Mouse (Mus musculus): ENCODE results near the gene Nenf. TPM values are rescaled to one million over a fixed set of nuclear protein-coding genes. Genes with fewer than 3 reads are reported as not detected.

Gene Nenf
- polyA plus RNA-seq, 1 experiment from 2014 or later: 112 TPM

GRCm38 (mm10) chr1:191296445-191296844, 21.5 kb downstream of the Nenf start:
- peak overlapping the region; percentile 84 for H3K27ac ChIP-seq (ENCODE audit: low read length)
- peak; percentile 77 for ATAC-seq (replicated peaks; ENCODE audit: extremely low read depth, insufficient read depth, low FRiP score)
- H3K4me1 ChIP-seq (ENCODE audit: control insufficient read depth, insufficient read depth, low read length): peaks cover 36% of the 10 kb centered on the region
- H3K4me2 ChIP-seq (ENCODE audit: low read depth, low read length): no peak overlapping the region
- H3K9ac ChIP-seq (ENCODE audit: low read length): peak overlapping the region; percentile 48
- H3K36me3 ChIP-seq (ENCODE audit: control insufficient read depth, insufficient read depth): no peaks in the 10 kb centered on the region
- no peaks in the 10 kb centered on the region for H3K9me3 ChIP-seq (replicated peaks; ENCODE audit: control insufficient read depth, low read length)
- H3K27me3 ChIP-seq (ENCODE audit: control insufficient read depth, insufficient read depth, low read length): no peaks in the 10 kb centered on the region
- WGBS: 26% methylated on average over 5 of the region's 5 CpGs
- H3K4me3 ChIP-seq (ENCODE audit: low read length): no peak overlapping the region

- Histone ChIP-seq H3K9me3 (replicated peaks; ENCODE audit: control insufficient read depth, low read length) (no peaks in the 10 kb centered on the region), H3K9ac (ENCODE audit: low read length) (peak overlapping the region; percentile 48; the same call in 1 of the 2 replicates), H3K4me3 (ENCODE audit: low read length) (no peak overlapping the region), H3K4me2 (ENCODE audit: low read depth, low read length) (no peak overlapping the region), H3K36me3 (ENCODE audit: control insufficient read depth, insufficient read depth) (no peaks in the 10 kb centered on the region), H3K27ac (ENCODE audit: low read length) (peak overlapping the region; percentile 84), H3K4me1 (ENCODE audit: control insufficient read depth, insufficient read depth, low read length) (peaks cover 36% of the 10 kb centered on the region), H3K27me3 (ENCODE audit: control insufficient read depth, insufficient read depth, low read length) (no peaks in the 10 kb centered on the region)
- WGBS: 23% methylated on average over 3 of the region's 3 CpGs
- no peak for ATAC-seq (replicated peaks; ENCODE audit: extremely low read depth, insufficient read depth, low FRiP score)
Observed at GRCm38 (mm10) chr1:191295784-191296183, 22.2 kb downstream of the Nenf start.

GRCm38 (mm10) chr1:191293996-191294795, 23.8 kb downstream of the Nenf start:
- no peak overlapping the region for H3K27ac ChIP-seq (ENCODE audit: low read length)
- H3K9me3 ChIP-seq (replicated peaks; ENCODE audit: control insufficient read depth, low read length): no peaks in the 10 kb centered on the region
- H3K4me3 ChIP-seq (ENCODE audit: low read length): no peak overlapping the region
- peaks cover 30% of the 10 kb centered on the region for H3K4me1 ChIP-seq (ENCODE audit: control insufficient read depth, insufficient read depth, low read length)
- 61% methylated on average over 9 of the region's 9 CpGs for WGBS
- H3K4me2 ChIP-seq (ENCODE audit: low read depth, low read length): no peak overlapping the region
- H3K9ac ChIP-seq (ENCODE audit: low read length): no peak overlapping the region
- no peaks in the 10 kb centered on the region for H3K27me3 ChIP-seq (ENCODE audit: control insufficient read depth, insufficient read depth, low read length)
- ATAC-seq (replicated peaks; ENCODE audit: extremely low read depth, insufficient read depth, low FRiP score): no peak
- H3K36me3 ChIP-seq (ENCODE audit: control insufficient read depth, insufficient read depth): no peaks in the 10 kb centered on the region

- Histone ChIP-seq H3K27ac (ENCODE audit: low read length) (no peak overlapping the region), H3K9me3 (replicated peaks; ENCODE audit: control insufficient read depth, low read length) (no peaks in the 10 kb centered on the region), H3K27me3 (ENCODE audit: control insufficient read depth, insufficient read depth, low read length) (no peaks in the 10 kb centered on the region), H3K4me3 (ENCODE audit: low read length) (no peak overlapping the region), H3K4me1 (ENCODE audit: control insufficient read depth, insufficient read depth, low read length) (peaks cover 28% of the 10 kb centered on the region), H3K4me2 (ENCODE audit: low read depth, low read length) (no peak overlapping the region), H3K36me3 (ENCODE audit: control insufficient read depth, insufficient read depth) (no peaks in the 10 kb centered on the region), H3K9ac (ENCODE audit: low read length) (no peak overlapping the region)
- 89% methylated on average over 2 of the region's 2 CpGs for WGBS
- no peak for ATAC-seq (replicated peaks; ENCODE audit: extremely low read depth, insufficient read depth, low FRiP score)
Observed at GRCm38 (mm10) chr1:191293051-191293450, 24.9 kb downstream of the Nenf start.

- no peaks in the 10 kb centered on the region for H3K9me3 ChIP-seq (replicated peaks; ENCODE audit: control insufficient read depth, low read length)
- peak overlapping the region; percentile 49 for H3K27ac ChIP-seq (ENCODE audit: low read length)
- no peak overlapping the region for H3K4me2 ChIP-seq (ENCODE audit: low read depth, low read length)
- H3K4me1 ChIP-seq (ENCODE audit: control insufficient read depth, insufficient read depth, low read length): peaks cover 26% of the 10 kb centered on the region
- H3K27me3 ChIP-seq (ENCODE audit: control insufficient read depth, insufficient read depth, low read length): no peaks in the 10 kb centered on the region
- no peaks in the 10 kb centered on the region for H3K36me3 ChIP-seq (ENCODE audit: control insufficient read depth, insufficient read depth)
- no peak overlapping the region for H3K4me3 ChIP-seq (ENCODE audit: low read length)
- H3K9ac ChIP-seq (ENCODE audit: low read length): no peak overlapping the region
- ATAC-seq (replicated peaks; ENCODE audit: extremely low read depth, insufficient read depth, low FRiP score): no peak; the same call in 1 of the 2 replicates
- WGBS: 55% methylated on average over 5 of the region's 5 CpGs
Observed at GRCm38 (mm10) chr1:191292348-191292747, 25.6 kb downstream of the Nenf start.

- ATAC-seq (replicated peaks; ENCODE audit: extremely low read depth, insufficient read depth, low FRiP score): no peak
- Histone ChIP-seq H3K4me2 (ENCODE audit: low read depth, low read length) (no peak overlapping the region), H3K27me3 (ENCODE audit: control insufficient read depth, insufficient read depth, low read length) (no peaks in the 10 kb centered on the region), H3K4me1 (ENCODE audit: control insufficient read depth, insufficient read depth, low read length) (peaks cover 6% of the 10 kb centered on the region), H3K9ac (ENCODE audit: low read length) (no peak overlapping the region), H3K36me3 (ENCODE audit: control insufficient read depth, insufficient read depth) (no peaks in the 10 kb centered on the region), H3K9me3 (replicated peaks; ENCODE audit: control insufficient read depth, low read length) (peaks cover 2% of the 10 kb centered on the region; the same call in 1 of the 2 replicates), H3K4me3 (ENCODE audit: low read length) (no peak overlapping the region), H3K27ac (ENCODE audit: low read length) (no peak overlapping the region)
- 36% methylated on average over 8 of the region's 8 CpGs for WGBS
Observed at GRCm38 (mm10) chr1:191288762-191289161, 29.2 kb downstream of the Nenf start.

- no peak overlapping the region for H3K4me3 ChIP-seq (ENCODE audit: low read length)
- peaks cover 2% of the 10 kb centered on the region; the same call in 1 of the 2 replicates for H3K9me3 ChIP-seq (replicated peaks; ENCODE audit: control insufficient read depth, low read length)
- no peak overlapping the region for H3K4me2 ChIP-seq (ENCODE audit: low read depth, low read length)
- H3K27me3 ChIP-seq (ENCODE audit: control insufficient read depth, insufficient read depth, low read length): no peaks in the 10 kb centered on the region
- H3K36me3 ChIP-seq (ENCODE audit: control insufficient read depth, insufficient read depth): no peaks in the 10 kb centered on the region
- H3K4me1 ChIP-seq (ENCODE audit: control insufficient read depth, insufficient read depth, low read length): no peaks in the 10 kb centered on the region
- H3K9ac ChIP-seq (ENCODE audit: low read length): no peak overlapping the region
- no peak for ATAC-seq (replicated peaks; ENCODE audit: extremely low read depth, insufficient read depth, low FRiP score)
- no peak overlapping the region for H3K27ac ChIP-seq (ENCODE audit: low read length)
- 80% methylated on average over 8 of the region's 8 CpGs for WGBS
Observed at GRCm38 (mm10) chr1:191284502-191284901, 33.5 kb downstream of the Nenf start.

- H3K27ac ChIP-seq (ENCODE audit: low read length): no peak overlapping the region
- H3K36me3 ChIP-seq (ENCODE audit: control insufficient read depth, insufficient read depth): no peaks in the 10 kb centered on the region
- no peak overlapping the region for H3K9ac ChIP-seq (ENCODE audit: low read length)
- H3K4me1 ChIP-seq (ENCODE audit: control insufficient read depth, insufficient read depth, low read length): no peaks in the 10 kb centered on the region
- ATAC-seq (replicated peaks; ENCODE audit: extremely low read depth, insufficient read depth, low FRiP score): no peak
- no peak overlapping the region for H3K4me2 ChIP-seq (ENCODE audit: low read depth, low read length)
- peaks cover 2% of the 10 kb centered on the region; the same call in 1 of the 2 replicates for H3K9me3 ChIP-seq (replicated peaks; ENCODE audit: control insufficient read depth, low read length)
- no peak overlapping the region for H3K4me3 ChIP-seq (ENCODE audit: low read length)
- 84% methylated on average over 13 of the region's 13 CpGs for WGBS
- no peaks in the 10 kb centered on the region for H3K27me3 ChIP-seq (ENCODE audit: control insufficient read depth, insufficient read depth, low read length)
Observed at GRCm38 (mm10) chr1:191283110-191284040, 34.6 kb downstream of the Nenf start.

All from heart, embryonic 16.5 days (tissue).